Mouse (Mus musculus) lung, adult 2 months (tissue): Measurements from ENCODE around the gene Zfp961.
"Not testable (repeated sequence)": the region's sequence is repeated elsewhere in the genome, so short reads cannot be mapped to it uniquely, and the experiment has no call there.

Experiments
- CTCF ChIP-seq: fragments of 200-500 bp; IDR thresholded peaks from 2 replicates; pipeline ENCODE4 v1.5.1; 2011; ENCODE audit warnings: mild to moderate bottlenecking, low read length, control low read depth; ENCODE audit not compliant: insufficient read depth
- POLR2A ChIP-seq: fragments of 200-500 bp; IDR thresholded peaks from 2 replicates; pipeline ENCODE4 v1.6.1; 2011; ENCODE audit warnings: low read depth, mild to moderate bottlenecking, control low read depth, low read length, borderline replicate concordance; ENCODE audit errors: extremely low read depth

DNA sequence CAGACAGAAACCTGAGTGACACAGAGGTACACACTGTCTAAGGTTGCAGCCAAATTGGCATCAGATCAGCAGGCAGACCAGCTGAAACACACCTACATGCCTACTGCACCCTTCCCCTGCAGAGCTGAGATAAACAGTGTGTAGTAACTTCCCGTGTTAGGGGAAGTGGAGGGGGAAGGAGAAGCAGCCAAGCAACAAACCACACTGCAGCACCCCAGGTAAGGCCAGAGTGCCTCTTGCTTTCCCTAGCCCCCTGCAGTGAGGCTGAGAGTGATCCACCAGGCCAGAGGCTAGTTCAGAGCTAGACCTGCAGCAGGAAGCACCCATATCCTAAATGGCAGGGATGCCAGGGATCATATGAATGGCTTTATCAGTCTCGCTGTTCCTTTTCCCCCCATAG is 66.5 kb downstream of the Zfp961 start:
- TF ChIP-seq POLR2A, CTCF: not testable (repeated sequence)
